Comparison of ENCODE assay signal across 8 mouse cellular contexts in genomic region chr3:79575576-79576467, GRCm38 (mm10). TPM values are rescaled to one million over a fixed set of nuclear protein-coding genes. Genes with fewer than 3 reads are reported as not detected.
DNase-seq lines count a peak whose midpoint lies in the region; ATAC-seq lines count a peak whose summit lies in the region.

No protein-coding gene starts in this region.

- no peak overlapping the region for H3K9ac ChIP-seq in hindbrain, embryonic 13.5 days
- no peak overlapping the region for H3K9ac ChIP-seq in limb, embryonic 11.5 days (ENCODE audit: low read length)
- H3K9ac ChIP-seq in stomach, embryonic 15.5 days = no peak overlapping the region

- intact Hi-C loops in left cerebral cortex, postnatal 14 days (cut with DNase I) = no loop called here

- H3K4me2 ChIP-seq in hindbrain, embryonic 13.5 days = 0 out of 2 replicates have a peak overlapping the region, but pooled peaks have one; percentile 4
- H3K4me2 ChIP-seq in limb, embryonic 11.5 days (ENCODE audit: low read depth, severe bottlenecking) = no peak overlapping the region
- H3K4me2 ChIP-seq in stomach, embryonic 15.5 days = peak overlapping the region; percentile 16; the same call in 1 of the 2 replicates

- H3K27me3 ChIP-seq in hindbrain, embryonic 13.5 days = no peaks in the 10 kb centered on the region
- no peaks in the 10 kb centered on the region for H3K27me3 ChIP-seq in limb, embryonic 11.5 days (ENCODE audit: control insufficient read depth, insufficient read depth, low read length)
- no peaks in the 10 kb centered on the region for H3K27me3 ChIP-seq in stomach, embryonic 15.5 days (replicated peaks)

- ATAC-seq in hindbrain, embryonic 13.5 days (ENCODE audit: low FRiP score) = peak; percentile 61
- ATAC-seq in limb, embryonic 11.5 days (ENCODE audit: insufficient number of reproducible peaks, low FRiP score, low TSS enrichment, low read depth) = peak; percentile 52
- peak; percentile 72 for ATAC-seq in stomach, embryonic 15.5 days (ENCODE audit: insufficient read depth, low FRiP score, low read depth)

- peak overlapping the region; percentile 64 for H3K27ac ChIP-seq in hindbrain, embryonic 13.5 days
- no peak overlapping the region for H3K27ac ChIP-seq in limb, embryonic 11.5 days (replicated peaks; ENCODE audit: low read depth, low read length)
- H3K27ac ChIP-seq in stomach, embryonic 15.5 days = no peak overlapping the region

- no peak overlapping the region for H3K4me3 ChIP-seq in hindbrain, embryonic 13.5 days
- no peak overlapping the region for H3K4me3 ChIP-seq in limb, embryonic 11.5 days (ENCODE audit: low read depth, low read length)
- no peak overlapping the region for H3K4me3 ChIP-seq in stomach, embryonic 15.5 days (replicated peaks)

- peaks cover 7% of the 10 kb centered on the region for H3K4me1 ChIP-seq in hindbrain, embryonic 13.5 days (replicated peaks)
- H3K4me1 ChIP-seq in limb, embryonic 11.5 days (ENCODE audit: control insufficient read depth, insufficient read depth, low read length) = 0 out of 2 replicates have a peak, but pooled peaks cover 3% of the 10 kb centered on the region
- H3K4me1 ChIP-seq in stomach, embryonic 15.5 days = 0 out of 2 replicates have a peak, but pooled peaks cover 7% of the 10 kb centered on the region

- no peaks in the 10 kb centered on the region for H3K9me3 ChIP-seq in hindbrain, embryonic 13.5 days
- no peaks in the 10 kb centered on the region for H3K9me3 ChIP-seq in limb, embryonic 11.5 days (ENCODE audit: control insufficient read depth, low read length)
- H3K9me3 ChIP-seq in stomach, embryonic 15.5 days = no peaks in the 10 kb centered on the region

- peak; percentile 23 for DNase-seq in retina, postnatal 1 day
- DNase-seq in retina, embryonic 14.5 days (ENCODE audit: low spot score) = no peak
- peak; percentile 49 for DNase-seq in limb, embryonic 11.5 days (ENCODE audit: low spot score)
- DNase-seq in adrenal gland, postnatal 4 days (ENCODE audit: low spot score in 2 of 2) = no peak
- no peak for DNase-seq in left cerebral cortex, postnatal 14 days (ENCODE audit: low spot score in 2 of 2)
- no peak for DNase-seq in layer of hippocampus, postnatal 36 days

- WGBS in hindbrain, embryonic 13.5 days = 30% methylated on average over 10 of the region's 10 CpGs
- 42% methylated on average over 10 of the region's 10 CpGs for WGBS in limb, embryonic 11.5 days
- WGBS in stomach, embryonic 15.5 days = 44% methylated on average over 10 of the region's 10 CpGs

- H3K36me3 ChIP-seq in hindbrain, embryonic 13.5 days = no peaks in the 10 kb centered on the region
- no peaks in the 10 kb centered on the region for H3K36me3 ChIP-seq in limb, embryonic 11.5 days (ENCODE audit: control insufficient read depth, insufficient read depth, low read length)
- H3K36me3 ChIP-seq in stomach, embryonic 15.5 days = no peaks in the 10 kb centered on the region

RNA-seq across cellular contexts. Expression of gene Fnip2, which starts 8.2 kb away (rescaled TPM):
- polyA plus RNA-seq in hindbrain, embryonic 13.5 days (2015; fragmentation: Nextera tagmentation; extraction: Ambion mirVana) = 4.7 and 6.1 TPM in 2 replicates
- polyA plus RNA-seq in limb, embryonic 11.5 days (2014; fragmentation: Nextera tagmentation; extraction: Ambion mirVana) = 5.1 and 6.6 TPM in 2 replicates
- 5.4 and 5.8 TPM in 2 replicates for polyA plus RNA-seq in stomach, embryonic 15.5 days (2015; fragmentation: Nextera tagmentation; extraction: Ambion mirVana)
- 10 to 100 TPM; 11.9 to 16.0 TPM for total RNA-seq in adrenal gland, postnatal 4 days (2021)
- total RNA-seq in left cerebral cortex, postnatal 14 days (2021) = 10 to 100 TPM; 16.5 to 20.9 TPM
- 10 to 100 TPM; 21.6 to 26.8 TPM for total RNA-seq in layer of hippocampus, postnatal 36 days (2021)

RNA-seq across cellular contexts. Expression of gene Ppid, which starts 15.3 kb away (rescaled TPM):
- polyA plus RNA-seq in hindbrain, embryonic 13.5 days (2015; fragmentation: Nextera tagmentation; extraction: Ambion mirVana) = 153 and 155 TPM in 2 replicates
- polyA plus RNA-seq in limb, embryonic 11.5 days (2014; fragmentation: Nextera tagmentation; extraction: Ambion mirVana) = 237 and 250 TPM in 2 replicates
- polyA plus RNA-seq in stomach, embryonic 15.5 days (2015; fragmentation: Nextera tagmentation; extraction: Ambion mirVana) = 144 and 163 TPM in 2 replicates
- 10 to 100 TPM; 50.3 to 56.2 TPM for total RNA-seq in adrenal gland, postnatal 4 days (2021)
- total RNA-seq in left cerebral cortex, postnatal 14 days (2021) = 10 to 100 TPM; 63.5 to 65.9 TPM
- total RNA-seq in layer of hippocampus, postnatal 36 days (2021) = 10 to 100 TPM; 87.1 to 88.8 TPM

RNA-seq across cellular contexts. Expression of gene 4930579G24Rik, which starts 53.1 kb away (rescaled TPM):
- polyA plus RNA-seq in hindbrain, embryonic 13.5 days (2015; fragmentation: Nextera tagmentation; extraction: Ambion mirVana) = 9.0 and 10.5 TPM in 2 replicates
- 36.9 and 38.9 TPM in 2 replicates for polyA plus RNA-seq in limb, embryonic 11.5 days (2014; fragmentation: Nextera tagmentation; extraction: Ambion mirVana)
- polyA plus RNA-seq in stomach, embryonic 15.5 days (2015; fragmentation: Nextera tagmentation; extraction: Ambion mirVana) = 24.6 and 26.7 TPM in 2 replicates
- total RNA-seq in adrenal gland, postnatal 4 days (2021) = 1 to 10 TPM; 7.9 to 8.4 TPM
- total RNA-seq in left cerebral cortex, postnatal 14 days (2021) = 1 to 10 TPM; 1.2 to 1.4 TPM
- 1 to 10 TPM; 1.1 to 1.9 TPM for total RNA-seq in layer of hippocampus, postnatal 36 days (2021)

RNA-seq across cellular contexts. Expression of gene Etfdh, which starts 53.5 kb away (rescaled TPM):
- polyA plus RNA-seq in hindbrain, embryonic 13.5 days (2015; fragmentation: Nextera tagmentation; extraction: Ambion mirVana) = 46.0 and 47.0 TPM in 2 replicates
- polyA plus RNA-seq in limb, embryonic 11.5 days (2014; fragmentation: Nextera tagmentation; extraction: Ambion mirVana) = 46.6 and 47.1 TPM in 2 replicates
- polyA plus RNA-seq in stomach, embryonic 15.5 days (2015; fragmentation: Nextera tagmentation; extraction: Ambion mirVana) = 57.6 and 64.6 TPM in 2 replicates
- 100 to 1,000 TPM; 158 to 202 TPM for total RNA-seq in adrenal gland, postnatal 4 days (2021)
- 10 to 100 TPM; 25.7 to 28.0 TPM for total RNA-seq in left cerebral cortex, postnatal 14 days (2021)
- 10 to 100 TPM; 28.2 to 28.4 TPM for total RNA-seq in layer of hippocampus, postnatal 36 days (2021)

Comparison
In these comparisons a context has a peak if more than half of its experiments do, and no peak if none do; other contexts are left out.
1. DNase-seq: peak in retina, postnatal 1 day (single experiment) and limb, embryonic 11.5 days (single experiment); none in retina, embryonic 14.5 days (single experiment), adrenal gland, postnatal 4 days (0 of 2), left cerebral cortex, postnatal 14 days (0 of 2) and layer of hippocampus, postnatal 36 days (0 of 2).
2. Peak in every context shown above with its lines, with median percentiles within 50 percentile points of each other: ATAC-seq.